Mouse (Mus musculus) megakaryocyte, embryonic 14.5 days (primary cell): ENCODE data around the gene Clic4. TPM values are rescaled to one million over a fixed set of nuclear protein-coding genes. Genes with fewer than 3 reads are reported as not detected.

Source experiments
- H3K27me3 ChIP-seq: replicated peaks from 2 replicates; pipeline ENCODE3; 2012; ENCODE audit warnings: inconsistent platforms
- H3K36me3 ChIP-seq: replicated peaks from 2 replicates; pipeline ENCODE3; 2012; ENCODE audit warnings: low read length, inconsistent platforms, mixed read lengths
- H3K4me1 ChIP-seq: 2 replicates; pipeline ENCODE4 v1.6.1; 2012; ENCODE audit warnings: inconsistent platforms
- H3K4me3 ChIP-seq: replicated peaks from 2 replicates; pipeline ENCODE3; 2012; ENCODE audit warnings: moderate library complexity, mild to moderate bottlenecking, inconsistent platforms
- H3K9me3 ChIP-seq: 2 replicates; pipeline ENCODE4 v1.6.1; 2012; ENCODE audit warnings: inconsistent platforms
- FLI1 ChIP-seq: IDR thresholded peaks from 2 replicates; pipeline ENCODE4 v1.6.1; 2012; ENCODE audit warnings: low read length, inconsistent platforms, mixed read lengths
- GATA1 ChIP-seq: IDR thresholded peaks from 3 replicates; pipeline ENCODE4 v1.6.1; 2012; ENCODE audit warnings: mixed read lengths, low read length, inconsistent platforms, borderline replicate concordance
- polyA plus RNA-seq: library from polyadenylated mRNA; stranded (reverse); fragments of >175 nt; gene quantifications from 2 replicates; pipeline ENCODE4 v1.2.3, GENCODE M21; 2012; ENCODE audit warnings: low replicate concordance; ENCODE audit not compliant: insufficient read depth

The Clic4 gene
- polyA plus RNA-seq, result 19.4 and 27.6 TPM in 2 replicates

DNA sequence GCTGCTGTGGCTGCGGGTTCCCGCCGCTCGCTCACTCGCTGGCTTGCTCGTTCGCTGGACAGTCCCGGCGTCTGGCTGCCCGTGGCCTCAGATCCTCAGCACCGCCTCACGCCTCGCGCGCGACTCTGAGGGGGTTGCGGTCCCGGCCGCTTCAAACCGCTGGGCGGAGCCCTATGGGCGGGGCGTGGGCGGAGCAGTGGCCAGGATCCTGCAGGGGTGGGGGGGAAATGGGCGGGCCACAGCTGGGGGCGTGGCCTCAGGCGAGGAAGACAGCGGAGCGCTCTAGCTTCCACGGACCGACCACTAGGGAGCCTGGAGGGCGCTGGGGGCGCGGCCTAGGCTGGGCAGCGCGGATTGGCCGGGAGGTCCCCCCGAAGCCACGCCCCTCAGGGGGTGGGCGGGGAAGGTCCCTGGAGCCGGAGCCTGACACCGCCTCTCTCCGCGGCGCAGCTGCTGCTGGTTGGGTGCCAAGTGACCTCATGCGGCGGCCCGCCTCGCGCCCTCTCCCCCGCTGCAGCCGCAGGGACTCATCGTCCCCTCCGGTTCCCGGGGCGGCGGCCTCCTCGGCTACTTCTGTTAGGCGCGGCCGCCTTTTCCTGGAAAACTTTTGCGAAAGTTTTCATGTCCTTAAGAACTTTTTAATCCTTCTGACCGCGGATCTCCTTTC lies at the start of gene Clic4:
Gene Clic4, minus strand, starts transcription at position 175 of the 667 bp plus-strand sequence.
- no peaks in the 10 kb centered on the region for H3K9me3 ChIP-seq
- no peak for TF ChIP-seq GATA1
- no peak for TF ChIP-seq FLI1
- no peaks in the 10 kb centered on the region for H3K27me3 ChIP-seq
- peak within 1 kb of the TSS; percentile 95 for H3K4me3 ChIP-seq
- peaks cover 36% of the 10 kb centered on the region for H3K36me3 ChIP-seq
- peaks cover 70% of the 10 kb centered on the region for H3K4me1 ChIP-seq

- H3K4me1 ChIP-seq, result peaks cover 53% of the 10 kb centered on the region
- H3K4me3 ChIP-seq, result no peak overlapping the region
- H3K27me3 ChIP-seq, result no peaks in the 10 kb centered on the region
- no peak for TF ChIP-seq FLI1
- TF ChIP-seq GATA1, result no peak
- H3K9me3 ChIP-seq, result peaks cover 7% of the 10 kb centered on the region
- peaks cover 82% of the 10 kb centered on the region for H3K36me3 ChIP-seq
These were observed 45.4 kb upstream of the Clic4 start for GRCm38 (mm10) chr4:135317966-135318365.

DNA sequence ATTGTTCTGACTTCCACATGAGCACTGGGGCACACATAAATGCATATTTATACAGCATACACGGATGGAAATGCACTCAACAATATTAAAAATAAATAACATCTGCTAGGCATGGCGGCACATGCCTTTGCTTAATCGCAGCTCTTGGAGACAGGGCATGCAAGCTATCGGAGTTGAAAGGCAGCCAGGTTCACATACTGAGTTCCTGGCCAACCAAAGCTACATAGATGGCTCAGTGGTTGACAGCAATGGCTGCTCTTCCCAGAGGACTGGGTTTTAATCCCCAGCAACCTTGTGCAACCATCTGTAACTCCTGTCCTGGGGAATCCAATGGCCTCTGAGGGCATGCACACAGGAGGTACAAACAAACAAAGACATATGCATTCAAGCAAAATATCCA lies 44.9 kb upstream of the Clic4 start:
- H3K36me3 ChIP-seq, result peaks cover 78% of the 10 kb centered on the region
- no peak for TF ChIP-seq FLI1
- TF ChIP-seq GATA1, result no peak
- H3K27me3 ChIP-seq, result no peaks in the 10 kb centered on the region
- H3K4me3 ChIP-seq, result no peak overlapping the region
- H3K9me3 ChIP-seq, result peaks cover 7% of the 10 kb centered on the region
- H3K4me1 ChIP-seq, result peaks cover 57% of the 10 kb centered on the region

DNA sequence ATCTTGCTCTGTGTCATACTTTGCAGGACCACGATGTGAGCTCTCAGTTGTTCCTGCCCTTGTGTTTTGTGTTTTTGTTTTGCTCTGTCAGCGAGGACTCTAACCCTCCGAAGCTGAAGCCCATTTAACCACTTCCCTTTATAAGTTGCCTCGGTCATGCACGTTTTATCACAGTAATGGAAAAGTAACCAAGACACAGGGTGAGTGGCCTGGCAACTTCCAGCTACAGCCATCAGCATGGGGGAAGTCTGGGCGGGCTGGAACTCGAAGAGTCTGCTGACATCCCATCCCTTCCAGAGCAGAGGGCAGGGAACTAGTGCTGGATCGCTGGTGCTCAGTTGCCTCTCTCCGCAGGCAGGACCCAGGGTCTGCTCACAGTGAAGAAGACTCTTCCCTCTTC lies 42.7 kb upstream of the Clic4 start:
- H3K27me3 ChIP-seq, result no peaks in the 10 kb centered on the region
- peaks cover 56% of the 10 kb centered on the region for H3K36me3 ChIP-seq
- peak overlapping the region; percentile 21 for H3K4me3 ChIP-seq
- H3K9me3 ChIP-seq, result peaks cover 7% of the 10 kb centered on the region
- TF ChIP-seq FLI1, result no peak
- no peak for TF ChIP-seq GATA1
- H3K4me1 ChIP-seq, result peaks cover 73% of the 10 kb centered on the region

- H3K4me3 ChIP-seq, result peak overlapping the region; percentile 91
These were observed 41.8 kb upstream of the Clic4 start for GRCm38 (mm10) chr4:135314419-135314832.

GRCm38 (mm10) chr4:135313761-135314241 lies 41.2 kb upstream of the Clic4 start:
- peaks cover 87% of the 10 kb centered on the region for H3K4me1 ChIP-seq
- TF ChIP-seq FLI1 (no peak), GATA1 (no peak)
- H3K4me3 ChIP-seq, result peak overlapping the region; percentile 91
- no peaks in the 10 kb centered on the region for H3K27me3 ChIP-seq
- H3K9me3 ChIP-seq, result peaks cover 7% of the 10 kb centered on the region
- H3K36me3 ChIP-seq, result peaks cover 41% of the 10 kb centered on the region

More at GRCm38 (mm10) chr4:135314419-135314832, 41.8 kb upstream of the Clic4 start:
- Histone ChIP-seq H3K27me3 (no peaks in the 10 kb centered on the region), H3K4me1 (peaks cover 82% of the 10 kb centered on the region), H3K9me3 (peaks cover 7% of the 10 kb centered on the region), H3K36me3 (peaks cover 47% of the 10 kb centered on the region)
- no peak for TF ChIP-seq FLI1
- TF ChIP-seq GATA1, result no peak; the same call in 2 of the 3 replicates

- Histone ChIP-seq H3K4me3 (peak overlapping the region; percentile 91), H3K4me1 (peaks cover 88% of the 10 kb centered on the region)
These were observed 40.6 kb upstream of the Clic4 start for GRCm38 (mm10) chr4:135313111-135313691.

GRCm38 (mm10) chr4:135312706-135313105 lies 40.1 kb upstream of the Clic4 start:
- TF ChIP-seq FLI1 (no peak), GATA1 (no peak)
- Histone ChIP-seq H3K27me3 (no peaks in the 10 kb centered on the region), H3K4me1 (peaks cover 87% of the 10 kb centered on the region), H3K9me3 (peaks cover 7% of the 10 kb centered on the region), H3K36me3 (peaks cover 32% of the 10 kb centered on the region), H3K4me3 (peak overlapping the region; percentile 91)

More at GRCm38 (mm10) chr4:135313111-135313691, 40.6 kb upstream of the Clic4 start:
- TF ChIP-seq FLI1, result no peak
- TF ChIP-seq GATA1, result peak; percentile 51; the same call in 1 of the 3 replicates
- Histone ChIP-seq H3K27me3 (no peaks in the 10 kb centered on the region), H3K36me3 (peaks cover 35% of the 10 kb centered on the region), H3K9me3 (peaks cover 7% of the 10 kb centered on the region)

- peak overlapping the region; percentile 46 for H3K4me3 ChIP-seq
- H3K27me3 ChIP-seq, result no peaks in the 10 kb centered on the region
- peaks cover 6% of the 10 kb centered on the region for H3K9me3 ChIP-seq
- H3K4me1 ChIP-seq, result peaks cover 87% of the 10 kb centered on the region
- H3K36me3 ChIP-seq, result peaks cover 8% of the 10 kb centered on the region
- TF ChIP-seq FLI1 (no peak), GATA1 (no peak)
These were observed 37.8 kb upstream of the Clic4 start for GRCm38 (mm10) chr4:135310371-135310770.

GRCm38 (mm10) chr4:135309726-135310125 lies 37.1 kb upstream of the Clic4 start:
- peaks cover 87% of the 10 kb centered on the region for H3K4me1 ChIP-seq
- peaks cover 2% of the 10 kb centered on the region for H3K36me3 ChIP-seq
- H3K9me3 ChIP-seq, result no peaks in the 10 kb centered on the region
- H3K27me3 ChIP-seq, result no peaks in the 10 kb centered on the region
- TF ChIP-seq GATA1 (no peak), FLI1 (no peak)
- no peak overlapping the region for H3K4me3 ChIP-seq
